Mouse (Mus musculus): ENCODE data around the gene Cdc42bpb.

GRCm38 (mm10) chr12:111306821-111307220 lies 70.7 kb downstream of the Cdc42bpb start:
- TF ChIP-seq CTCF (IDR thresholded peaks at IDR 0.05; ENCODE audit: extremely low read depth, insufficient read length, insufficient replicate concordance, low read depth, low read length): no peak
- no peak for TF ChIP-seq POLR2A (IDR thresholded peaks at IDR 0.05; ENCODE audit: low read depth, low read length)

Data from small intestine, adult 2 months (tissue).